Mouse (Mus musculus) myocyte (in vitro differentiated cells): Measurements from ENCODE around the gene Sult6b2. TPM values are rescaled to one million over a fixed set of nuclear protein-coding genes. Genes with fewer than 3 reads are reported as not detected.

Source experiments
- H3K27me3 ChIP-seq: one replicate; pipeline ENCODE4 v1.6.1; 2011; ENCODE audit not compliant: control insufficient read depth, insufficient read depth, insufficient read length
- H3K36me3 ChIP-seq: one replicate; pipeline ENCODE4 v1.6.1; 2011; ENCODE audit not compliant: control insufficient read depth, insufficient read depth
- H3K4me2 ChIP-seq: one replicate; pipeline ENCODE4 v1.6.1; 2011; ENCODE audit warnings: low read depth, control low read depth
- H3K4me3 ChIP-seq: one replicate; pipeline ENCODE4 v1.5.1; 2011; ENCODE audit warnings: mild to moderate bottlenecking, control low read depth, moderate library complexity
- H3K79me2 ChIP-seq: one replicate; pipeline ENCODE4 v1.6.1; 2011; ENCODE audit not compliant: control insufficient read depth, insufficient read depth
- H3ac ChIP-seq: one replicate; pipeline ENCODE4 v1.6.1; 2011; ENCODE audit not compliant: control insufficient read depth, insufficient read length
- CEBPB ChIP-seq: IDR thresholded peaks from 2 replicates; pipeline ENCODE4 v1.6.1; 2011; ENCODE audit warnings: mild to moderate bottlenecking, moderate library complexity; ENCODE audit not compliant: poor library complexity, insufficient read depth, severe bottlenecking
- E2F4 ChIP-seq: IDR thresholded peaks from one replicate; pipeline ENCODE4 v1.6.1; 2011; ENCODE audit warnings: mild to moderate bottlenecking, control low read depth, moderate library complexity; ENCODE audit not compliant: insufficient read depth
- MAX ChIP-seq: IDR thresholded peaks from one replicate; pipeline ENCODE4 v1.6.1; 2011; ENCODE audit warnings: low read depth, mild to moderate bottlenecking, control low read depth
- MYOD1 ChIP-seq, 3 experiments: IDR thresholded peaks; one replicate each; pipeline ENCODE4 v1.6.1; 2011; ENCODE audit warnings: control low read depth in 2 of 3, low read depth in 2 of 3, mild to moderate bottlenecking in 2 of 3, moderate library complexity in 1 of 3; ENCODE audit not compliant: insufficient read length in 2 of 3, control insufficient read depth in 1 of 3
- MYOG ChIP-seq, 3 experiments: IDR thresholded peaks; one replicate each; pipeline ENCODE4 v1.6.1; 2011; ENCODE audit warnings: control low read depth in 2 of 3, low read depth in 2 of 3, mild to moderate bottlenecking in 2 of 3; ENCODE audit not compliant: insufficient read length in 2 of 3, control insufficient read depth in 1 of 3, insufficient read depth in 1 of 3
- POLR2A ChIP-seq: IDR thresholded peaks from one replicate; pipeline ENCODE4 v1.6.1; 2011; ENCODE audit warnings: low read depth, mild to moderate bottlenecking, control low read depth, moderate library complexity; ENCODE audit not compliant: insufficient read length
- POLR2AphosphoS2 ChIP-seq: IDR thresholded peaks from one replicate; pipeline ENCODE4 v1.6.1; 2011; ENCODE audit warnings: low read depth, control low read depth; ENCODE audit not compliant: insufficient read length
- REST ChIP-seq: IDR thresholded peaks from one replicate; pipeline ENCODE4 v1.6.1; 2011; ENCODE audit warnings: mild to moderate bottlenecking, control low read depth, moderate library complexity; ENCODE audit not compliant: insufficient read depth, insufficient read length
- SRF ChIP-seq: IDR thresholded peaks from one replicate; pipeline ENCODE4 v1.6.1; 2011; ENCODE audit warnings: low read depth; ENCODE audit not compliant: control insufficient read depth, insufficient read length
- TCF12 ChIP-seq: IDR thresholded peaks from one replicate; pipeline ENCODE4 v1.6.1; 2011; ENCODE audit warnings: mild to moderate bottlenecking, control low read depth; ENCODE audit not compliant: poor library complexity, insufficient read depth, severe bottlenecking
- TCF3 ChIP-seq: IDR thresholded peaks from one replicate; pipeline ENCODE4 v1.6.1; 2011; ENCODE audit warnings: low read depth, control low read depth; ENCODE audit not compliant: insufficient read length
- USF1 ChIP-seq: IDR thresholded peaks from one replicate; pipeline ENCODE4 v1.6.1; 2011; ENCODE audit warnings: low read depth, mild to moderate bottlenecking, control low read depth, moderate library complexity
- polyA plus RNA-seq: library from polyadenylated mRNA; unstranded; fragments of >200 nt; fragmentation: generic; extraction: Trizol; gene quantifications from one replicate; pipeline ENCODE4 v1.2.1, GENCODE M21; 2012; ENCODE audit warnings: missing spikeins

Gene Sult6b2
- polyA plus RNA-seq, 1 experiment, result not detected

GRCm38 (mm10) chr6:142767305-142767704 lies 37.0 kb downstream of the Sult6b2 start:
- no peak overlapping the region for H3K4me3 ChIP-seq
- no peak for TF ChIP-seq TCF12
- no peak for TF ChIP-seq MYOG (IDR thresholded peaks at IDR 0.05; ENCODE audit: control insufficient read depth in 1 of 3, insufficient read depth in 1 of 3, insufficient read length in 2 of 3, low read depth in 2 of 3)
- H3K27me3 ChIP-seq, result no peaks in the 10 kb centered on the region
- H3ac ChIP-seq, result no peak overlapping the region
- no peaks in the 10 kb centered on the region for H3K79me2 ChIP-seq
- peaks cover 8% of the 10 kb centered on the region for H3K36me3 ChIP-seq
- H3K4me2 ChIP-seq, result no peak overlapping the region

DNA sequence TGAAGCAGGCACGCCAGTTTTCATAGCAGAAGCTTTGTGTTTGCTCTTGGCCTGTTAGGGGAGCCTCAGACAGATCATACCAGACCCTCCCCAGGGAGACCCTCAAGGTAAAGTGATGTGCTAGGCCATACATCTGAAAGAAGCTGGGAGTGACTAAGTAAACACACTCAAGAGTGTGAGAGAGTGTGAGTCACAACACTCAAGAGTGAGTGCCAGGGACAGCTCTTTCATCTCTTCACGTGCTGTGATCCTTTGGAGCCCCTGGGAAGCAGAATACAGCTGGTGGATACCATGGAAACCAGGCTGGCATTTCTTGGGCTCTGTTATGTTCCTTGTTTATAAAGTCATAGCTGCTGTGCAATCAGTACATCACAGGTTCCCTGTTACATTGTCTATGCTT lies 39.4 kb downstream of the Sult6b2 start:
- H3K79me2 ChIP-seq, result no peaks in the 10 kb centered on the region
- H3K27me3 ChIP-seq, result no peaks in the 10 kb centered on the region
- no peak overlapping the region for H3K4me2 ChIP-seq
- no peak for TF ChIP-seq USF1
- TF ChIP-seq E2F4, result no peak
- no peak for TF ChIP-seq POLR2A
- TF ChIP-seq POLR2AphosphoS2, result no peak
- TF ChIP-seq MAX, result no peak
- TF ChIP-seq MYOG (IDR thresholded peaks at IDR 0.05; ENCODE audit: control insufficient read depth in 1 of 3, insufficient read depth in 1 of 3, insufficient read length in 2 of 3, low read depth in 2 of 3), result no peak
- TF ChIP-seq CEBPB, result no peak
- TF ChIP-seq MYOD1 (IDR thresholded peaks at IDR 0.05; ENCODE audit: control insufficient read depth in 1 of 3, insufficient read length in 2 of 3, low read depth in 2 of 3), result no peak
- TF ChIP-seq SRF, result no peak
- no peak for TF ChIP-seq TCF3
- no peak for TF ChIP-seq TCF12
- TF ChIP-seq REST, result no peak
- no peak overlapping the region for H3ac ChIP-seq
- peaks cover 6% of the 10 kb centered on the region for H3K36me3 ChIP-seq
- no peak overlapping the region for H3K4me3 ChIP-seq

GRCm38 (mm10) chr6:142759633-142760032 lies 44.7 kb downstream of the Sult6b2 start:
- Histone ChIP-seq H3ac (no peak overlapping the region), H3K79me2 (peaks cover 5% of the 10 kb centered on the region), H3K4me3 (no peak overlapping the region), H3K27me3 (peaks cover 4% of the 10 kb centered on the region), H3K36me3 (no peaks in the 10 kb centered on the region), H3K4me2 (no peak overlapping the region)
- TF ChIP-seq TCF3 (no peak), POLR2A (no peak), E2F4 (no peak), USF1 (no peak), MYOD1 (IDR thresholded peaks at IDR 0.05; ENCODE audit: control insufficient read depth in 1 of 3, insufficient read length in 2 of 3, low read depth in 2 of 3) (no peak), CEBPB (no peak), MAX (no peak), SRF (no peak), REST (no peak), TCF12 (no peak), POLR2AphosphoS2 (no peak), MYOG (IDR thresholded peaks at IDR 0.05; ENCODE audit: control insufficient read depth in 1 of 3, insufficient read depth in 1 of 3, insufficient read length in 2 of 3, low read depth in 2 of 3) (no peak)

- H3K4me3 ChIP-seq, result no peak overlapping the region
- no peak overlapping the region for H3ac ChIP-seq
- H3K4me2 ChIP-seq, result no peak overlapping the region
- H3K27me3 ChIP-seq, result peaks cover 5% of the 10 kb centered on the region
- TF ChIP-seq REST (no peak), CEBPB (no peak)
- H3K79me2 ChIP-seq, result peaks cover 5% of the 10 kb centered on the region
- no peaks in the 10 kb centered on the region for H3K36me3 ChIP-seq
These were observed 45.7 kb downstream of the Sult6b2 start for GRCm38 (mm10) chr6:142758562-142758961.

DNA sequence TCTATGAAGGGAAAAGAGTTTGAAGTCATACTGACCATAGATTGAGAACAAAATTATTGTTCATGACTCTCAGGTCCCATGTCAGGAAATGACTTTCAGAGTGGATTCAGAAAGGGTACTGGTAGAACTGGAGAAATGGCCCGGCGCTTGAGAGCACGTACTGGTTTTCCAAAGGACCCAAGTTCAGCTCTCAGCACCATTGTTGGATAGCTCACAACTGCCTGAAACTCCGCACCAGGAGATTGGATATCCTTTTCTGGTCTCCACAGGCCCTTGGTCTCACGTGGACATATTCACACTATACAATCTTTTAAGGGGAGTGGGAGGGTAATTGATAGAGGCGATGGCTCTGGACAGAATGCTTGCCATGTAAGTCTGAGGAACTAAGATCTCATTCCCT lies 46.3 kb downstream of the Sult6b2 start:
- peaks cover 5% of the 10 kb centered on the region for H3K79me2 ChIP-seq
- H3K4me3 ChIP-seq, result peak overlapping the region; percentile 29
- TF ChIP-seq POLR2AphosphoS2 (no peak), MYOG (IDR thresholded peaks at IDR 0.05; ENCODE audit: control insufficient read depth in 1 of 3, insufficient read depth in 1 of 3, insufficient read length in 2 of 3, low read depth in 2 of 3) (no peak), TCF12 (no peak), TCF3 (no peak), E2F4 (no peak), POLR2A (no peak), USF1 (no peak), MAX (no peak), MYOD1 (IDR thresholded peaks at IDR 0.05; ENCODE audit: control insufficient read depth in 1 of 3, insufficient read length in 2 of 3, low read depth in 2 of 3) (no peak), CEBPB (no peak), REST (no peak), SRF (no peak)
- H3K4me2 ChIP-seq, result peak overlapping the region; percentile 81
- peaks cover 5% of the 10 kb centered on the region for H3K27me3 ChIP-seq
- no peaks in the 10 kb centered on the region for H3K36me3 ChIP-seq
- H3ac ChIP-seq, result no peak overlapping the region
